Mouse (Mus musculus) lung, embryonic 16.5 days (tissue): ENCODE results near the gene Tax1bp3. TPM values are rescaled to one million over a fixed set of nuclear protein-coding genes. Genes with fewer than 3 reads are reported as not detected.
A peak's percentile ranks its signal among the peaks of the same experiment; 100 is the strongest.

Experiments used
- ATAC-seq: fragments of 200-750 bp; cut with Nextera tagmentation; 2 replicates; pipeline ENCODE4 v1.8.0; 2017; ENCODE audit warnings: low read depth, mild to moderate bottlenecking, moderate library complexity
- H3K27ac ChIP-seq: fragments of 300-500 bp; sonication (generic); 2 replicates; pipeline ENCODE4 v1.5.1; 2014; ENCODE audit warnings: mild to moderate bottlenecking, control low read depth, low read length
- H3K27me3 ChIP-seq: fragments of 300-500 bp; sonication (generic); 2 replicates; pipeline ENCODE4 v1.6.1; 2014; ENCODE audit warnings: low read depth, low read length, mixed read lengths; ENCODE audit not compliant: control insufficient read depth, insufficient read depth
- H3K36me3 ChIP-seq: fragments of 300-500 bp; sonication (generic); 2 replicates; pipeline ENCODE4 v1.6.1; 2014; ENCODE audit warnings: low read length; ENCODE audit not compliant: control insufficient read depth, insufficient read depth
- H3K4me1 ChIP-seq: fragments of 300-500 bp; sonication (generic); replicated peaks from 2 replicates; pipeline ENCODE4 v1.6.1; 2014; ENCODE audit warnings: low read length, mixed read lengths; ENCODE audit not compliant: control insufficient read depth, insufficient read depth
- H3K4me2 ChIP-seq: fragments of 300-500 bp; sonication (generic); 2 replicates; pipeline ENCODE4 v1.6.1; 2014; ENCODE audit warnings: low read depth, low read length, control low read depth
- H3K4me3 ChIP-seq: fragments of 300-500 bp; sonication (generic); 2 replicates; pipeline ENCODE4 v1.5.1; 2014; ENCODE audit warnings: mild to moderate bottlenecking, low read length, control low read depth
- H3K9ac ChIP-seq: fragments of 300-500 bp; sonication (generic); 2 replicates; pipeline ENCODE4 v1.6.1; 2014; ENCODE audit warnings: low read length, control low read depth
- H3K9me3 ChIP-seq: fragments of 300-500 bp; sonication (generic); 2 replicates; pipeline ENCODE4 v1.6.1; 2016; ENCODE audit warnings: low read length; ENCODE audit not compliant: control insufficient read depth
- WGBS: fragments of 180-500 bp; shearing (Covaris S2); extraction: QIAGEN DNeasy Blood & Tissue Kit; methylation state at CpG from one replicate; pipeline ENCODE4 v1.1.7; 2014; 5-methylcytosine and 5-hydroxymethylcytosine counted together
- polyA plus RNA-seq: library from polyadenylated mRNA; unstranded; fragments of >200 nt; fragmentation: Nextera tagmentation; extraction: Ambion mirVana; gene quantifications from 2 replicates; pipeline ENCODE4 v1.2.1, GENCODE M21; 2015

The Tax1bp3 gene
- polyA plus RNA-seq, 1 experiment from 2014 or later: 275 TPM

DNA sequence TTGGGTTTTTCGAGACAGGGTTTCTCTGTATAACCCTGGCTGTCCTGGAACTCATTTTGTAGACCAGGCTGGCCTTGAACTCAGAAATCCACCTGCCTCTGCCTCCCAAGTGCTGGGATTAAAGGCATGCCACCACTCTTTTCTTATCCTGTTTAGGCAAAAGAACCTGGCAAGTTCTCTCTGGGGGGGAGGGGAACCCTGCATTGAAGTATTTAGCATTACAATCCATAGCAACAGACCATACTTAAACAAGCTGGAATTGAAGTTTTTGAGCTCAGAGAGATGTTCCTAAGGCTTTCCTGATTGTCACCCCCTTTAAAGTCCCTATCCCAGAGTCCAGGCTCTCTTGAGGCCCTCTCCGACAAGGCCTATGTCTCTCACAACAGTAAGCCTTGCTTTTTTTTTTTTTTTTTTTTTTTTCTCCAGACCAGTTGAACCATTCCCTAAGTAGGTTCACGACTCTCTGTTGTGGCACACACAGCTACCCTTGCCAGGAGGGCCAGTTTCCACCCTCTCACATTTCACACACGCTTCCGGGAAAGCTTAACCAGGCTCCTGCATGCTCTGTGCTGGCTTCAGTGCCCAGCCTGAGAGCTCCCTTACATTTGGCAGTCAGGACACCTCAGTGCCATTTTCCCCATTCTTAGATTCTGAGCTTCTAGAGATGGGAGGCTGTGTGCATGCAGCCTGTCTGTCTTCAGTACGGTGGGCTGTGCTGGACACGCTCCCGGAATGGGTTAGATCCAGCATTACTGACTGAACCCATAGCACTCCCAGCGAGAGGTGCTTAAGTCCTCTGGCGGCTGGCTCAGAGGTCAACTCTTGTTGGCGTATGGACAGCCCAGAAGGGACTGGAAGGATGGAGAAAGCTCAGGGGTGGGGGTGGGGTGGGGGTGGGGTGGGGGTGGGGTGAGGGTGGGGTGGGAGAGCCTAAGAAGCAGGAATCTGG is 30.6 kb upstream of the Tax1bp3 start:
- WGBS: 44% methylated on average over 11 of the region's 11 CpGs
- Histone ChIP-seq H3K27ac (no peak overlapping the region), H3K4me1 (peaks cover 3% of the 10 kb centered on the region; the same call in 1 of the 2 replicates), H3K27me3 (no peaks in the 10 kb centered on the region), H3K4me3 (no peak overlapping the region), H3K9ac (no peak overlapping the region), H3K9me3 (no peaks in the 10 kb centered on the region), H3K36me3 (no peaks in the 10 kb centered on the region), H3K4me2 (no peak overlapping the region)
- ATAC-seq: no peak

DNA sequence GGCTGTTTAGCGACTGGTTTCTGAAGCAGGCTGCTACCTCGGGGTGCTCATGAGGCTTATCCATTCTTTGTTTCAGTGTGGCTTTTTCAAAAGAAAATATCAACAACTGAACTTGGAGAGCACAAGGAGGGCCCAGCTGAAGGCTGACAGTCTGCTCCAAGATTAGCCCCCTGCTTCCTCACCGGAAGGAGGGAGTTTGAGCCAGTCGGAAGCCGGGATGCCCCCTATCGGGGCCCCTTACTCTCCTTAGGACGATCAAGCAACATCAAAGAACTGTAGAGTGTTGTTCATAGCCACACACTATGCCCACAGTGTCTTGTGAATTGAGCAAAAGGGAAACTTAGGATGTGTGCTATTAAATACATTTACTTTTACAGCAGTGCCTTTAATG is 29.9 kb upstream of the Tax1bp3 start:
- H3K27me3 ChIP-seq: no peaks in the 10 kb centered on the region
- H3K36me3 ChIP-seq: no peaks in the 10 kb centered on the region
- peaks cover 3% of the 10 kb centered on the region; the same call in 1 of the 2 replicates for H3K4me1 ChIP-seq
- no peak overlapping the region for H3K4me3 ChIP-seq
- ATAC-seq: no peak
- no peak overlapping the region for H3K9ac ChIP-seq
- H3K27ac ChIP-seq: no peak overlapping the region
- H3K4me2 ChIP-seq: no peak overlapping the region
- WGBS: 41% methylated on average over 7 of the region's 7 CpGs
- no peaks in the 10 kb centered on the region for H3K9me3 ChIP-seq

DNA sequence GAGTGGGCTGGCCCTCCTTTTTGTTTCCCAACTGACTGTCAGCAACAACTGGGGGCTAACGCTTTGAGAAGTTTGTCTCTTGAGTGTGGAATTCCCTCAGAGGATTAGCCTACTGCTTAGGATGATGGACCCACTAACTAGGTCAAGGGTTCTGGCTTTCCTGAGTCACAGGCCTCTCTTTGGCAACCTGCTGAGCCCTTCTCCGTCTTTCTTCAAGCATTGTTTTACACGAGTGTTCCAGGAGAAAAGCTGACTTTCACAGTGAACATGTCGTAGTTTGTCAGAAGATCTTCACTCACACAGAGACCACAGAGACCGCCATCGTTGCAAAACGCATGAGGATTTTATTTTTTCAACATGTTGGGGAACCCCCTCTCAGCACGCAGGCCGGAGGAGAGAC is 28.7 kb upstream of the Tax1bp3 start:
- no peak overlapping the region for H3K27ac ChIP-seq
- no peaks in the 10 kb centered on the region for H3K9me3 ChIP-seq
- no peaks in the 10 kb centered on the region for H3K27me3 ChIP-seq
- H3K36me3 ChIP-seq: no peaks in the 10 kb centered on the region
- ATAC-seq: no peak
- peaks cover 3% of the 10 kb centered on the region; the same call in 1 of the 2 replicates for H3K4me1 ChIP-seq
- no peak overlapping the region for H3K4me3 ChIP-seq
- H3K9ac ChIP-seq: no peak overlapping the region
- WGBS: 75% methylated on average over 9 of the region's 9 CpGs
- no peak overlapping the region for H3K4me2 ChIP-seq

GRCm38 (mm10) chr11:73155071-73155470 is 21.8 kb upstream of the Tax1bp3 start:
- H3K36me3 ChIP-seq: no peaks in the 10 kb centered on the region
- no peaks in the 10 kb centered on the region for H3K9me3 ChIP-seq
- H3K9ac ChIP-seq: no peak overlapping the region
- 0 out of 2 replicates have a peak, but pooled peaks cover 1% of the 10 kb centered on the region for H3K4me1 ChIP-seq
- H3K27me3 ChIP-seq: peaks cover 13% of the 10 kb centered on the region; the same call in 1 of the 2 replicates
- H3K27ac ChIP-seq: no peak overlapping the region
- no peak for ATAC-seq
- H3K4me2 ChIP-seq: no peak overlapping the region
- WGBS: 69% methylated on average over 6 of the region's 6 CpGs
- H3K4me3 ChIP-seq: no peak overlapping the region

DNA sequence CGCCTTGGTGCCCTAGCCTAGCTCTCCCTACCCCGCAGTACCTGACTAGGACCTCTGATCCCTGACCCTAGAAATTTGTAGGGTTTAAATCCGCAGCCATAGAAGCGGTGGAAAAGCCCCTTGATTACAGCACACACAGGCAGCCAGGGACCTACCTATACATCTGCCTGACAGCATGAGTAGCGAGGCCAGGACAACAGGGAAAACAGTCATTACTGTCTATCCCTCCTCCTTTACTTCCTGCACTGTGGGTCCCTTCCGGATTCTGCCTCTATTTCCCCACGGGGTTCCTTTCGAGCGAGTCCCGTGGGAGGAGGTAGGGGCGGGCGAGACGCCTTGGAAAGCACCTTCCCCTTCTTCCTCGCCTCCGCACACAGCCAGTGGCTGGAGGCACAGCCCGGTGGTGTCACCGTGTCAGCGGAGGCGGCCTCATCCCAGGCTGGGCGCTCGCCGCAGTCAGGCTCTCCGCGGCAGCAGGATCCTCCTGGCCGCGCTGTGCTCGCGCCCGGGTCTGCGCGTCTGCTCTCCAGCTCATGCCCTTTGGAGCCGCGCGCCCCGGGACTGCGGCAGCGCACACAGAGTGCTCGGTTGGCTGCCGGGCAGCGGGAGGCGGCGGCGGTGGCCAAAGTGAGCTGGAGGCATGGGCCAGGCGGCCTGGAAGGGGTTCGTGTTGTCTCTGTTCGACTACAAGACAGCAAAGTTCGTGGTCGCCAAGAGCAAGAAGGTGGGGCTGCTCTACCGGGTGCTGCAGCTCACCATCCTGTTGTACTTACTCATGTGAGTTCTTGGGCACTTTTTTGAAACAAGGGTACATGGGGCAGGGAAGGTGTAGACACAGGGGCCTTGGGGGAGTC is 16.7 kb upstream of the Tax1bp3 start, which contains the start of gene P2rx5:
Gene P2rx5, plus strand, starts transcription at position 465 of the 854 bp plus-strand sequence.
- Histone ChIP-seq H3K4me1 (0 out of 2 replicates have a peak, but pooled peaks cover 7% of the 10 kb centered on the region), H3K9ac (peak within 1 kb of the TSS; percentile 63), H3K27me3 (peaks cover 19% of the 10 kb centered on the region; the same call in 1 of the 2 replicates), H3K4me2 (peak within 1 kb of the TSS; percentile 88), H3K36me3 (no peaks in the 10 kb centered on the region), H3K4me3 (peak within 1 kb of the TSS; percentile 48), H3K27ac (no peak within 1 kb of the TSS), H3K9me3 (no peaks in the 10 kb centered on the region)
- 3% methylated on average over 48 of the region's 49 CpGs for WGBS
- peak; percentile 89 for ATAC-seq

DNA sequence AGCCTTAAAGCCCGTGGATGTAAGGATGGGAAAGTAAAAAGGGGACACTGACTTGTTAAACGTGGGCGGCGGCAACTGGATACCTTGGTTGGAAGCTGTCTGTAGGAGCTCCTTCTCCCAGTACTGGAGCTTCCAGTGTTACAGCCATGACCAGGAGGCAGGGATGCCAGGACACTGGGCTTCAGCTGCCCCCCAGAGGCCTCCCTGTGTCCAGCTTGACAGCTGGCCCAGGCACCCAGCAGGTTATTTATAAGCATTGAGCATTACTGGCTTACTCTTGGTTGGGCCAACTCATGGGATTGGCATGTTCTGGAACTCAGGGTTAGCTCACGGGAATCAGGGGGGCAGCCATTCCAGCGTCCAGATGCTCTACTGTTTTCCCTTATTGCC is 16.1 kb upstream of the Tax1bp3 start:
- H3K4me1 ChIP-seq: 0 out of 2 replicates have a peak, but pooled peaks cover 7% of the 10 kb centered on the region
- peaks cover 19% of the 10 kb centered on the region; the same call in 1 of the 2 replicates for H3K27me3 ChIP-seq
- peak overlapping the region; percentile 48 for H3K4me3 ChIP-seq
- peak; percentile 50 for ATAC-seq
- H3K4me2 ChIP-seq: peak overlapping the region; percentile 88
- H3K27ac ChIP-seq: no peak overlapping the region
- no peaks in the 10 kb centered on the region for H3K36me3 ChIP-seq
- 21% methylated on average over 6 of the region's 6 CpGs for WGBS
- H3K9me3 ChIP-seq: no peaks in the 10 kb centered on the region
- H3K9ac ChIP-seq: peak overlapping the region; percentile 63

DNA sequence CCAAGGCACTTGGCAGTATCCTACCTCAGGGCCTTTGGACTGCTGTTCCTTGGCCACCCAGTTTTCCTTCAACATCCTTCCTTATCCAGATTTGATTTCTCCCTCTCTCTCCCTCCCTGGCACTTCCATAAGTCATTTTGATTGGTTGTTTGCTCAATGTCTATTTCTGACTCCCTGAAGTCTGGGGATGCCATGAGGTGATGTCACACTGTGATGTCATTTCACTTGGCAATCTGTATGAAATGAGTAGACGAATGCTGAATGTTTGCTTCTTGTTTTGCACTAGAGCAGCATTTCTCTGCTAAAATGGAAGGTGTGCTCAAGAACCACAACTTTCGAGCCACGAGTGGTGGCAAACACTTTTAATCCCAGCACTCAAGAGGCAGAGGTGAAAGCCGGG is 15.3 kb upstream of the Tax1bp3 start:
- no peak overlapping the region for H3K27ac ChIP-seq
- no peak overlapping the region for H3K9ac ChIP-seq
- peaks cover 19% of the 10 kb centered on the region; the same call in 1 of the 2 replicates for H3K27me3 ChIP-seq
- 0 out of 2 replicates have a peak, but pooled peaks cover 7% of the 10 kb centered on the region for H3K4me1 ChIP-seq
- 77% methylated on average over 4 of the region's 4 CpGs for WGBS
- H3K9me3 ChIP-seq: no peaks in the 10 kb centered on the region
- no peaks in the 10 kb centered on the region for H3K36me3 ChIP-seq
- H3K4me2 ChIP-seq: no peak overlapping the region
- no peak overlapping the region for H3K4me3 ChIP-seq
- no peak for ATAC-seq

- Histone ChIP-seq H3K27me3 (peaks cover 19% of the 10 kb centered on the region; the same call in 1 of the 2 replicates), H3K4me3 (no peak overlapping the region), H3K27ac (no peak overlapping the region), H3K4me2 (no peak overlapping the region), H3K9ac (no peak overlapping the region), H3K9me3 (no peaks in the 10 kb centered on the region), H3K36me3 (no peaks in the 10 kb centered on the region), H3K4me1 (0 out of 2 replicates have a peak, but pooled peaks cover 7% of the 10 kb centered on the region)
- no peak for ATAC-seq
- WGBS: 50% methylated on average over 5 of the region's 5 CpGs
Measured at GRCm38 (mm10) chr11:73162284-73162683, 14.6 kb upstream of the Tax1bp3 start.

DNA sequence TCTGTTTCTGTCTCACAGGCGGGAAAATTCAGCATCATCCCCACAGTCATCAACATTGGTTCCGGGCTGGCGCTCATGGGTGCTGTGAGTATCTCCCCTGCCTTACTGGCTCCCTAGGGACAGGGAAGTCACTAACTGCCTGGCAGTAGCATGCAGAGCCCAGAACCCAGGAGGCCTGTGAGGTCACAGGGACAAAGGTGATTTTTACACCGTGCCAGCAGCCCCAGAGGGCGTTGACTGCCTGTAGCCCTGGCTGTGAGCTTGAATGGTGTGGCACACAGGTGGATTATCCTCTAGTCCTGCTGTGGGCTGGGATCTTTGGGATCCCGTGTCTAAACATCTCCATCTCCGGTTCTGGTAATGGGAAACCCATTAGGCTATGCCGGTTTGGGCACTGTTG is 8.8 kb upstream of the Tax1bp3 start:
- Histone ChIP-seq H3K4me2 (no peak overlapping the region), H3K4me3 (no peak overlapping the region), H3K36me3 (no peaks in the 10 kb centered on the region), H3K4me1 (peaks cover 16% of the 10 kb centered on the region), H3K9ac (no peak overlapping the region), H3K9me3 (no peaks in the 10 kb centered on the region), H3K27ac (no peak overlapping the region), H3K27me3 (no peaks in the 10 kb centered on the region)
- ATAC-seq: no peak
- WGBS: 78% methylated on average over 8 of the region's 8 CpGs
